Mouse (Mus musculus): Measurements from ENCODE around the gene Fbxl17. TPM values are rescaled to one million over a fixed set of nuclear protein-coding genes. Genes with fewer than 3 reads are reported as not detected.

The Fbxl17 gene
- polyA plus RNA-seq, 1 experiment from 2014 or later, result 4.3 TPM

DNA sequence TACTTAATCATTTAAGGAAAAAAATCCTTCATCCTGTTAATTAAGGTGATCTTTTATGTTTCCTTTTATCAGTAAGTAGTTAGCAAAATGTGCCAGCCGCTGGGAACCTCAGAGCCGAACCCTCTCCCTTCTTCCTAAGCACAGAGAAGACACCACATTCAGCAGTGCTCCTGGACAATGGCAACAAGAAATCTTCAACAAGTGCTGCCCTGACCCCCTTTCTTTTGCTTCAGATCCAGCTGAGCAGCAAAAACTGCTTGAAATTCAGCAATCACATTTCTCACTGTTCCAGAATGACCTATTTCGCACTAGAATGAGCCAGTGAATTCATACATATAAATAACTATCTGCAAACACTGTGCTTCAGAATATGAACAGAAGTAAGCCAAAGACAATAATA, 205.8 kb downstream of the Fbxl17 start:
- 92% methylated on average over 3 of the region's 3 CpGs for WGBS
- Histone ChIP-seq H3K4me2 (replicated peaks; ENCODE audit: low read depth) (no peak overlapping the region), H3K9me3 (ENCODE audit: control insufficient read depth) (no peaks in the 10 kb centered on the region), H3K4me3 (ENCODE audit: low read depth, low read length) (no peak overlapping the region), H3K9ac (ENCODE audit: low read depth, low read length) (no peak overlapping the region), H3K4me1 (replicated peaks; ENCODE audit: control insufficient read depth, insufficient read depth, low read length) (no peaks in the 10 kb centered on the region), H3K27ac (ENCODE audit: low read depth, low read length) (no peak overlapping the region), H3K27me3 (replicated peaks; ENCODE audit: control insufficient read depth, insufficient read depth, low read length) (no peaks in the 10 kb centered on the region), H3K36me3 (ENCODE audit: control insufficient read depth, insufficient read depth) (no peaks in the 10 kb centered on the region)
- no peak for ATAC-seq
- no peak for TF ChIP-seq CTCF (IDR thresholded peaks at IDR 0.05; ENCODE audit: low read depth)

DNA sequence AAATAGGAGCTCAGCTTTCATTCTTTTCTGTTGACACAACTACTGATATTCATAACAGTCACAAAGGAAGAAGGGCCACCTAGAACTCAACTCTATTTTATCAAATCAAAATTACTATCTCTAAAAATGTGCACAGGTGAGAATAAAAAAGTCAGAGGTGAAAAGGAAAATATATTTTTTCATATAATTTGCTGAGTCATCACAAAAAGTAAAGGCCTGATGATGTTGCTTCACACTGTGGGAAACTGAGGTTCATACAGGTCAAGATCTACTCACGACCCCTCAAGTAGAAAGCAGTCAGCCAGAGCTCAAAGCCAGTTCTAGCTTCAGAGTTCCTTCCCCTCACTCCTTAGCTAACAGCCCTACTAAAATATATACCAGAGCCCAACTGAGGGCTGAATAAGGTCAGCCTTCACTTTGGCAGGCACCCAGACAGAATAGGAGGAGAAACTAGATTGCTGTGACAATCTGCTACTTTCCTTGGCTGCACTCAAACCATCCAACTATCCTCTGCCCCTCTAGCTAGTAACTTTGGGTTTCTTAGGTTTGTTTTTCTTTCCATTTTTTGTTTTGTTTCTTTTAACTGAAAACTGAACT, 210.4 kb downstream of the Fbxl17 start:
- Histone ChIP-seq H3K27ac (ENCODE audit: low read depth, low read length) (no peak overlapping the region), H3K4me3 (ENCODE audit: low read depth, low read length) (no peak overlapping the region), H3K27me3 (replicated peaks; ENCODE audit: control insufficient read depth, insufficient read depth, low read length) (no peaks in the 10 kb centered on the region), H3K36me3 (ENCODE audit: control insufficient read depth, insufficient read depth) (no peaks in the 10 kb centered on the region), H3K4me1 (replicated peaks; ENCODE audit: control insufficient read depth, insufficient read depth, low read length) (no peaks in the 10 kb centered on the region), H3K4me2 (replicated peaks; ENCODE audit: low read depth) (no peak overlapping the region), H3K9me3 (ENCODE audit: control insufficient read depth) (no peaks in the 10 kb centered on the region), H3K9ac (ENCODE audit: low read depth, low read length) (no peak overlapping the region)
- no peak for TF ChIP-seq CTCF (IDR thresholded peaks at IDR 0.05; ENCODE audit: low read depth)
- ATAC-seq, result no peak
- 78% methylated on average over 1 of the region's 1 CpGs for WGBS

DNA sequence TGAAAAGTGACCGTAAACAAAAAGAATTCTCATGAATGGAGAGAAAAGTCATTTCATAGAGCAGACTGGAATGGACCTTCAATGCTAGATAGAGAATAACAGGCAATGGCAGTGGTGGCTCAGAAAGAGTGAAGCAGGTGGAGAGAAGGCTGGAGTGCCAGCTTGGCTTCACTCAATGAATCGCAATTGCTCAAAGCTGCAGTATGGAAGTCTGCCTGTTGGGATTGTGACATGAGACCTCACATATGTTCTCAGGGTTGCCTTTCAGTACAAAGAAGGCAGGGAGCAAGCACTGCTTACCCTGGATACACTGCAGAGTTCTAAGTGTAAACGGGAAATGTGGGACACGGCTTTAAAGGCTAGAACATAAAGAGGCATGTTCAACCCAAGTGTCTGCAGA, 211.0 kb downstream of the Fbxl17 start:
- TF ChIP-seq CTCF (IDR thresholded peaks at IDR 0.05; ENCODE audit: low read depth), result no peak
- no peak for ATAC-seq
- Histone ChIP-seq H3K4me2 (replicated peaks; ENCODE audit: low read depth) (no peak overlapping the region), H3K27ac (ENCODE audit: low read depth, low read length) (no peak overlapping the region), H3K9me3 (ENCODE audit: control insufficient read depth) (no peaks in the 10 kb centered on the region), H3K27me3 (replicated peaks; ENCODE audit: control insufficient read depth, insufficient read depth, low read length) (no peaks in the 10 kb centered on the region), H3K4me1 (replicated peaks; ENCODE audit: control insufficient read depth, insufficient read depth, low read length) (no peaks in the 10 kb centered on the region), H3K36me3 (ENCODE audit: control insufficient read depth, insufficient read depth) (no peaks in the 10 kb centered on the region), H3K9ac (ENCODE audit: low read depth, low read length) (no peak overlapping the region), H3K4me3 (ENCODE audit: low read depth, low read length) (no peak overlapping the region)
- 88% methylated on average over 4 of the region's 4 CpGs for WGBS

- Histone ChIP-seq H3K4me2 (replicated peaks; ENCODE audit: low read depth) (no peak overlapping the region), H3K4me1 (replicated peaks; ENCODE audit: control insufficient read depth, insufficient read depth, low read length) (no peaks in the 10 kb centered on the region), H3K27ac (ENCODE audit: low read depth, low read length) (no peak overlapping the region), H3K9me3 (ENCODE audit: control insufficient read depth) (no peaks in the 10 kb centered on the region), H3K27me3 (replicated peaks; ENCODE audit: control insufficient read depth, insufficient read depth, low read length) (no peaks in the 10 kb centered on the region), H3K9ac (ENCODE audit: low read depth, low read length) (no peak overlapping the region), H3K4me3 (ENCODE audit: low read depth, low read length) (no peak overlapping the region), H3K36me3 (ENCODE audit: control insufficient read depth, insufficient read depth) (no peaks in the 10 kb centered on the region)
- ATAC-seq, result no peak
- peak; percentile 28; the same call in 1 of the 2 replicates for TF ChIP-seq CTCF (IDR thresholded peaks at IDR 0.05; ENCODE audit: low read depth)
- WGBS, result 56% methylated on average over 2 of the region's 2 CpGs
These were observed 212.4 kb downstream of the Fbxl17 start for GRCm38 (mm10) chr17:63287413-63287812.

DNA sequence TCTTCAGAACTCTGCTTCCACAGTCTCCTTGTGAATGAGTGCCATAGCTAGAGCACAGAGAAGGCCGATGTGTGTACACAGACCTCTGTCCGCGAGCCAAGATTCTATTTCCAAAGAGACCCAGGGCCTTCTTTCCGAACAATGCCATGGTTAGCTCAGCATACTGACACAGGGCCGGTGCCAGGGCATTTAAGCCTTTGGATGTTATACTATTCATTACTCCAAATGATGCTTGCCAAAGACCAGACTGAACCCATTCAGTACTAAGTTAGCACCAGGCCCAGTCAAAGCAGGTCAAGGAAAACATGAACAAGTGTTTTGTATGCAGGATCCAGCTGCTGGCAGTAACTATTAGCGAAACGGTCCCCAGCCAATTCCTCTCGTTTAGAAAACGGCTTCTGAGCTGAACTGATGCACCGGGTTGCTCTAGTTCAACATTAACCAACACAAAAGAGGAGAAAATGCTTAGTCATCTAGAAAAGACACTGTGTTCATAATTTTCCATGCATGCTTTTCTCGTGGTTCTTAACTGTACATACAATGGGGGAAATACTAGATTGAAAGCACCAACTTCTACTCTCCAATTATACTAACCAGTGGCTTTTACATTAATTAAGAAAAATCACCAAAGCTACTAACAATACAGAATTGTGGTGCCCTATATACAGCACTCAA, 214.4 kb downstream of the Fbxl17 start:
- ATAC-seq, result no peak
- Histone ChIP-seq H3K4me3 (ENCODE audit: low read depth, low read length) (no peak overlapping the region), H3K27ac (ENCODE audit: low read depth, low read length) (no peak overlapping the region), H3K9ac (ENCODE audit: low read depth, low read length) (no peak overlapping the region), H3K9me3 (ENCODE audit: control insufficient read depth) (no peaks in the 10 kb centered on the region), H3K36me3 (ENCODE audit: control insufficient read depth, insufficient read depth) (no peaks in the 10 kb centered on the region), H3K27me3 (replicated peaks; ENCODE audit: control insufficient read depth, insufficient read depth, low read length) (no peaks in the 10 kb centered on the region), H3K4me2 (replicated peaks; ENCODE audit: low read depth) (no peak overlapping the region), H3K4me1 (replicated peaks; ENCODE audit: control insufficient read depth, insufficient read depth, low read length) (no peaks in the 10 kb centered on the region)
- TF ChIP-seq CTCF (IDR thresholded peaks at IDR 0.05; ENCODE audit: low read depth), result no peak
- 66% methylated on average over 11 of the region's 11 CpGs for WGBS

DNA sequence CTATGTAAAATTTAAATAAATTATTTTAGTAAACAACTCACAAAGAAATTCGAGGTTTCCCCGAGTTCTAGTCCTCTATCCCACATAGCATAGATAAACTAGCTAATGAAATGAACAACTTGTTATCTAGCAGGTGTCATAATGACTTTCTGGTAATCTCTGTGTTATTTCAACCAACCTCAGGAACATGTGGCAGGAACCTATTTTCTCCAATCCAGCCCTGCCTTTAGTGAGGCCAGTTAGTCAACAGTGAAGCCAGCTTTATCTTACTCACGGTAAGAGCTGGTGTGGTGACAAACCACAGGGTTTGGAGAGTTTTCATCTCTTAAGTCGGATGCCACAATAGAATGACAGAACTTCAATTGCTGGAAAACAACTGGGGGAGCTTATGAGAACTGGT, 215.7 kb downstream of the Fbxl17 start:
- Histone ChIP-seq H3K36me3 (ENCODE audit: control insufficient read depth, insufficient read depth) (no peaks in the 10 kb centered on the region), H3K27ac (ENCODE audit: low read depth, low read length) (no peak overlapping the region), H3K9me3 (ENCODE audit: control insufficient read depth) (no peaks in the 10 kb centered on the region), H3K4me2 (replicated peaks; ENCODE audit: low read depth) (no peak overlapping the region), H3K4me3 (ENCODE audit: low read depth, low read length) (no peak overlapping the region), H3K9ac (ENCODE audit: low read depth, low read length) (no peak overlapping the region), H3K4me1 (replicated peaks; ENCODE audit: control insufficient read depth, insufficient read depth, low read length) (no peaks in the 10 kb centered on the region), H3K27me3 (replicated peaks; ENCODE audit: control insufficient read depth, insufficient read depth, low read length) (no peaks in the 10 kb centered on the region)
- TF ChIP-seq CTCF (IDR thresholded peaks at IDR 0.05; ENCODE audit: low read depth), result no peak
- no peak for ATAC-seq
- 75% methylated on average over 4 of the region's 4 CpGs for WGBS

Measured in intestine, postnatal 0 days (tissue).